Mouse (Mus musculus) small intestine, adult 2 months (tissue): Measurements from ENCODE around the gene Upk3a. TPM values are rescaled to one million over a fixed set of nuclear protein-coding genes. Genes with fewer than 3 reads are reported as not detected.

Experiments used
- H3K27ac ChIP-seq: fragments of 200-500 bp; 2 replicates; pipeline ENCODE4 v1.5.1; 2012; ENCODE audit warnings: low read depth, low read length, control low read depth, inconsistent platforms; ENCODE audit not compliant: insufficient read depth
- H3K27me3 ChIP-seq: fragments of 200-500 bp; 2 replicates; pipeline ENCODE4 v1.6.1; 2012; ENCODE audit warnings: mild to moderate bottlenecking, moderate library complexity, low read length, inconsistent platforms; ENCODE audit not compliant: control insufficient read depth, insufficient read depth
- H3K36me3 ChIP-seq: fragments of 200-500 bp; 2 replicates; pipeline ENCODE4 v1.6.1; 2012; ENCODE audit warnings: mild to moderate bottlenecking, low read length, control low read depth, inconsistent platforms; ENCODE audit not compliant: control insufficient read depth, insufficient read depth
- H3K4me1 ChIP-seq: fragments of 200-500 bp; 2 replicates; pipeline ENCODE4 v1.6.1; 2012; ENCODE audit warnings: low read length, inconsistent platforms, mixed read lengths; ENCODE audit not compliant: control insufficient read depth, insufficient read depth, insufficient read length
- H3K4me3 ChIP-seq: fragments of 200-500 bp; 2 replicates; pipeline ENCODE4 v1.5.1; 2012; ENCODE audit warnings: low read depth, mild to moderate bottlenecking, control low read depth, inconsistent platforms, low read length, moderate library complexity
- CTCF ChIP-seq: fragments of 200-500 bp; IDR thresholded peaks from 2 replicates; pipeline ENCODE4 v1.5.1; 2012; ENCODE audit warnings: low read depth, mild to moderate bottlenecking, control low read depth, inconsistent platforms, low read length, moderate library complexity, mixed read lengths; ENCODE audit not compliant: insufficient replicate concordance, insufficient read length; ENCODE audit errors: extremely low read depth
- POLR2A ChIP-seq: fragments of 200-500 bp; IDR thresholded peaks from 2 replicates; pipeline ENCODE4 v1.6.1; 2012; ENCODE audit warnings: low read depth, mild to moderate bottlenecking, control low read depth, inconsistent platforms, low read length, moderate library complexity
- WGBS: fragments of 180-500 bp; shearing (Covaris S2); methylation state at CpG from one replicate; pipeline ENCODE4 v1.1.7; 2018; 5-methylcytosine and 5-hydroxymethylcytosine counted together
- polyA plus RNA-seq: library from polyadenylated mRNA; depleted of rRNA; stranded (reverse); fragments of >200 nt; gene quantifications from 2 replicates; pipeline ENCODE4 v1.2.3, GENCODE M21; 2012

The Upk3a gene
- polyA plus RNA-seq, 1 experiment: 6.3 TPM

GRCm38 (mm10) chr15:85043761-85044160 is 26.8 kb downstream of the Upk3a start:
- H3K27me3 ChIP-seq: no peaks in the 10 kb centered on the region
- WGBS: 87% methylated on average over 5 of the region's 5 CpGs
- no peak overlapping the region for H3K4me3 ChIP-seq
- H3K27ac ChIP-seq: no peak overlapping the region; the same call in 1 of the 2 replicates
- H3K36me3 ChIP-seq: peaks cover 23% of the 10 kb centered on the region
- TF ChIP-seq CTCF: no peak
- TF ChIP-seq POLR2A: no peak
- peaks cover 6% of the 10 kb centered on the region; the same call in 1 of the 2 replicates for H3K4me1 ChIP-seq

GRCm38 (mm10) chr15:85046230-85046950 is 29.4 kb downstream of the Upk3a start:
- TF ChIP-seq POLR2A (no peak), CTCF (no peak)
- Histone ChIP-seq H3K27ac (no peak overlapping the region), H3K27me3 (no peaks in the 10 kb centered on the region), H3K4me3 (no peak overlapping the region), H3K36me3 (peaks cover 40% of the 10 kb centered on the region), H3K4me1 (peaks cover 4% of the 10 kb centered on the region; the same call in 1 of the 2 replicates)
- 94% methylated on average over 14 of the region's 14 CpGs for WGBS

GRCm38 (mm10) chr15:85047865-85048264 is 30.9 kb downstream of the Upk3a start:
- Histone ChIP-seq H3K27ac (no peak overlapping the region), H3K4me1 (peaks cover 2% of the 10 kb centered on the region; the same call in 1 of the 2 replicates), H3K36me3 (peaks cover 52% of the 10 kb centered on the region), H3K4me3 (no peak overlapping the region), H3K27me3 (no peaks in the 10 kb centered on the region)
- no peak for TF ChIP-seq CTCF
- no peak for TF ChIP-seq POLR2A
- WGBS: 83% methylated on average over 4 of the region's 4 CpGs

- Histone ChIP-seq H3K27ac (no peak overlapping the region), H3K36me3 (peaks cover 61% of the 10 kb centered on the region), H3K4me3 (no peak overlapping the region), H3K27me3 (no peaks in the 10 kb centered on the region), H3K4me1 (no peaks in the 10 kb centered on the region)
- TF ChIP-seq CTCF: no peak
- no peak for TF ChIP-seq POLR2A
- 87% methylated on average over 1 of the region's 1 CpGs for WGBS
Measured at GRCm38 (mm10) chr15:85049758-85050157, 32.8 kb downstream of the Upk3a start.

GRCm38 (mm10) chr15:85054098-85054497 is 37.2 kb downstream of the Upk3a start:
- TF ChIP-seq POLR2A: no peak
- no peak for TF ChIP-seq CTCF
- peaks cover 50% of the 10 kb centered on the region for H3K36me3 ChIP-seq
- no peaks in the 10 kb centered on the region for H3K4me1 ChIP-seq
- no peak overlapping the region for H3K4me3 ChIP-seq
- 90% methylated on average over 3 of the region's 3 CpGs for WGBS
- H3K27ac ChIP-seq: no peak overlapping the region
- H3K27me3 ChIP-seq: no peaks in the 10 kb centered on the region

- Histone ChIP-seq H3K27me3 (no peaks in the 10 kb centered on the region), H3K4me3 (no peak overlapping the region), H3K27ac (no peak overlapping the region), H3K36me3 (peaks cover 49% of the 10 kb centered on the region), H3K4me1 (no peaks in the 10 kb centered on the region)
- WGBS: 79% methylated on average over 4 of the region's 4 CpGs
- TF ChIP-seq POLR2A (no peak), CTCF (no peak)
Measured at GRCm38 (mm10) chr15:85055186-85055585, 38.2 kb downstream of the Upk3a start.

GRCm38 (mm10) chr15:85063421-85063820 is 46.5 kb downstream of the Upk3a start:
- H3K4me3 ChIP-seq: no peak overlapping the region
- H3K27me3 ChIP-seq: no peaks in the 10 kb centered on the region
- H3K36me3 ChIP-seq: peaks cover 35% of the 10 kb centered on the region
- no peaks in the 10 kb centered on the region for H3K4me1 ChIP-seq
- H3K27ac ChIP-seq: no peak overlapping the region
- no peak for TF ChIP-seq CTCF
- TF ChIP-seq POLR2A: no peak
- 89% methylated on average over 2 of the region's 2 CpGs for WGBS
